Mouse (Mus musculus): ENCODE measurements around the gene Hoxa1. TPM values are rescaled to one million over a fixed set of nuclear protein-coding genes. Genes with fewer than 3 reads are reported as not detected.

Hoxa1 gene
- polyA plus RNA-seq, 1 experiment, result 0.21 TPM

GRCm38 (mm10) chr6:52189909-52190308 is 31.8 kb upstream of the Hoxa1 start:
- WGBS, result 83% methylated on average over 8 of the region's 8 CpGs

GRCm38 (mm10) chr6:52189172-52189591 is 31.1 kb upstream of the Hoxa1 start:
- no peak overlapping the region for H3K4me3 ChIP-seq (ENCODE audit: extremely low read depth, insufficient read depth, insufficient read length)
- H3K4me1 ChIP-seq (ENCODE audit: control insufficient read depth, insufficient read depth, insufficient read length), result peaks cover 3% of the 10 kb centered on the region
- H3K27me3 ChIP-seq (ENCODE audit: control insufficient read depth, insufficient read depth, low read length), result peaks cover 7% of the 10 kb centered on the region
- no peak for TF ChIP-seq CTCF (IDR thresholded peaks at IDR 0.05; ENCODE audit: extremely low read depth, insufficient read depth, insufficient read length, insufficient replicate concordance)
- no peak for TF ChIP-seq POLR2A (IDR thresholded peaks at IDR 0.05; ENCODE audit: low read depth, low read length)
- no peaks in the 10 kb centered on the region for H3K36me3 ChIP-seq (ENCODE audit: control insufficient read depth, insufficient read depth, low read length)
- H3K27ac ChIP-seq (ENCODE audit: insufficient read depth, low read length), result no peak overlapping the region
- 87% methylated on average over 5 of the region's 5 CpGs for WGBS
- DNase-seq (ENCODE audit: low read depth in 1 of 2, low spot score in 2 of 2), result no peak

More at GRCm38 (mm10) chr6:52189909-52190308, 31.8 kb upstream of the Hoxa1 start:
- no peak overlapping the region for H3K27ac ChIP-seq (ENCODE audit: insufficient read depth, low read length)
- H3K27me3 ChIP-seq (ENCODE audit: control insufficient read depth, insufficient read depth, low read length), result peaks cover 7% of the 10 kb centered on the region
- H3K36me3 ChIP-seq (ENCODE audit: control insufficient read depth, insufficient read depth, low read length), result no peaks in the 10 kb centered on the region
- DNase-seq (ENCODE audit: low read depth in 1 of 2, low spot score in 2 of 2), result no peak
- H3K4me1 ChIP-seq (ENCODE audit: control insufficient read depth, insufficient read depth, insufficient read length), result peaks cover 3% of the 10 kb centered on the region
- TF ChIP-seq POLR2A (IDR thresholded peaks at IDR 0.05; ENCODE audit: low read depth, low read length) (no peak), CTCF (IDR thresholded peaks at IDR 0.05; ENCODE audit: extremely low read depth, insufficient read depth, insufficient read length, insufficient replicate concordance) (no peak)
- H3K4me3 ChIP-seq (ENCODE audit: extremely low read depth, insufficient read depth, insufficient read length), result no peak overlapping the region

- H3K27me3 ChIP-seq (ENCODE audit: control insufficient read depth, insufficient read depth, low read length), result peaks cover 6% of the 10 kb centered on the region
- no peak overlapping the region for H3K4me3 ChIP-seq (ENCODE audit: extremely low read depth, insufficient read depth, insufficient read length)
- H3K4me1 ChIP-seq (ENCODE audit: control insufficient read depth, insufficient read depth, insufficient read length), result no peaks in the 10 kb centered on the region
- no peak overlapping the region for H3K27ac ChIP-seq (ENCODE audit: insufficient read depth, low read length)
- no peaks in the 10 kb centered on the region for H3K36me3 ChIP-seq (ENCODE audit: control insufficient read depth, insufficient read depth, low read length)
- no peak for DNase-seq (ENCODE audit: low read depth in 1 of 2, low spot score in 2 of 2)
- WGBS, result 89% methylated on average over 1 of the region's 1 CpGs
- TF ChIP-seq POLR2A (IDR thresholded peaks at IDR 0.05; ENCODE audit: low read depth, low read length) (no peak), CTCF (IDR thresholded peaks at IDR 0.05; ENCODE audit: extremely low read depth, insufficient read depth, insufficient read length, insufficient replicate concordance) (no peak)
Observed at GRCm38 (mm10) chr6:52186500-52186899, 28.4 kb upstream of the Hoxa1 start.

GRCm38 (mm10) chr6:52185834-52186233 is 27.7 kb upstream of the Hoxa1 start:
- no peak overlapping the region for H3K27ac ChIP-seq (ENCODE audit: insufficient read depth, low read length)
- 85% methylated on average over 3 of the region's 3 CpGs for WGBS
- no peaks in the 10 kb centered on the region for H3K27me3 ChIP-seq (ENCODE audit: control insufficient read depth, insufficient read depth, low read length)
- no peak for DNase-seq (ENCODE audit: low read depth in 1 of 2, low spot score in 2 of 2)
- H3K4me1 ChIP-seq (ENCODE audit: control insufficient read depth, insufficient read depth, insufficient read length), result no peaks in the 10 kb centered on the region
- no peaks in the 10 kb centered on the region for H3K36me3 ChIP-seq (ENCODE audit: control insufficient read depth, insufficient read depth, low read length)
- H3K4me3 ChIP-seq (ENCODE audit: extremely low read depth, insufficient read depth, insufficient read length), result no peak overlapping the region
- TF ChIP-seq POLR2A (IDR thresholded peaks at IDR 0.05; ENCODE audit: low read depth, low read length) (no peak), CTCF (IDR thresholded peaks at IDR 0.05; ENCODE audit: extremely low read depth, insufficient read depth, insufficient read length, insufficient replicate concordance) (no peak)

- Histone ChIP-seq H3K27me3 (ENCODE audit: control insufficient read depth, insufficient read depth, low read length) (no peaks in the 10 kb centered on the region), H3K4me3 (ENCODE audit: extremely low read depth, insufficient read depth, insufficient read length) (no peak overlapping the region), H3K4me1 (ENCODE audit: control insufficient read depth, insufficient read depth, insufficient read length) (no peaks in the 10 kb centered on the region), H3K36me3 (ENCODE audit: control insufficient read depth, insufficient read depth, low read length) (no peaks in the 10 kb centered on the region), H3K27ac (ENCODE audit: insufficient read depth, low read length) (no peak overlapping the region)
- TF ChIP-seq CTCF (IDR thresholded peaks at IDR 0.05; ENCODE audit: extremely low read depth, insufficient read depth, insufficient read length, insufficient replicate concordance) (no peak), POLR2A (IDR thresholded peaks at IDR 0.05; ENCODE audit: low read depth, low read length) (no peak)
- WGBS, result 83% methylated on average over 19 of the region's 19 CpGs
- DNase-seq (ENCODE audit: low read depth in 1 of 2, low spot score in 2 of 2), result no peak
Observed at GRCm38 (mm10) chr6:52185222-52185621, 27.1 kb upstream of the Hoxa1 start.

- WGBS, result 81% methylated on average over 6 of the region's 6 CpGs
- Histone ChIP-seq H3K4me1 (ENCODE audit: control insufficient read depth, insufficient read depth, insufficient read length) (no peaks in the 10 kb centered on the region), H3K4me3 (ENCODE audit: extremely low read depth, insufficient read depth, insufficient read length) (no peak overlapping the region), H3K36me3 (ENCODE audit: control insufficient read depth, insufficient read depth, low read length) (no peaks in the 10 kb centered on the region), H3K27ac (ENCODE audit: insufficient read depth, low read length) (no peak overlapping the region), H3K27me3 (ENCODE audit: control insufficient read depth, insufficient read depth, low read length) (no peaks in the 10 kb centered on the region)
- DNase-seq (ENCODE audit: low read depth in 1 of 2, low spot score in 2 of 2), result no peak
- TF ChIP-seq CTCF (IDR thresholded peaks at IDR 0.05; ENCODE audit: extremely low read depth, insufficient read depth, insufficient read length, insufficient replicate concordance), result no peak
- no peak for TF ChIP-seq POLR2A (IDR thresholded peaks at IDR 0.05; ENCODE audit: low read depth, low read length)
Observed at GRCm38 (mm10) chr6:52184668-52185067, 26.6 kb upstream of the Hoxa1 start.

GRCm38 (mm10) chr6:52183311-52184080 is 25.4 kb upstream of the Hoxa1 start:
- H3K36me3 ChIP-seq (ENCODE audit: control insufficient read depth, insufficient read depth, low read length), result no peaks in the 10 kb centered on the region
- no peak overlapping the region for H3K27ac ChIP-seq (ENCODE audit: insufficient read depth, low read length)
- no peak overlapping the region for H3K4me3 ChIP-seq (ENCODE audit: extremely low read depth, insufficient read depth, insufficient read length)
- H3K27me3 ChIP-seq (ENCODE audit: control insufficient read depth, insufficient read depth, low read length), result no peaks in the 10 kb centered on the region
- no peaks in the 10 kb centered on the region for H3K4me1 ChIP-seq (ENCODE audit: control insufficient read depth, insufficient read depth, insufficient read length)
- DNase-seq (ENCODE audit: low read depth in 1 of 2, low spot score in 2 of 2), result no peak
- 86% methylated on average over 10 of the region's 10 CpGs for WGBS
- TF ChIP-seq CTCF (IDR thresholded peaks at IDR 0.05; ENCODE audit: extremely low read depth, insufficient read depth, insufficient read length, insufficient replicate concordance) (no peak), POLR2A (IDR thresholded peaks at IDR 0.05; ENCODE audit: low read depth, low read length) (no peak)

Data from spleen, adult 2 months (tissue).